Mouse (Mus musculus): Measurements from ENCODE around the gene Habp2. TPM values are rescaled to one million over a fixed set of nuclear protein-coding genes. Genes with fewer than 3 reads are reported as not detected.

The Habp2 gene
- polyA plus RNA-seq, 1 experiment from 2014 or later: 1.7 TPM

DNA sequence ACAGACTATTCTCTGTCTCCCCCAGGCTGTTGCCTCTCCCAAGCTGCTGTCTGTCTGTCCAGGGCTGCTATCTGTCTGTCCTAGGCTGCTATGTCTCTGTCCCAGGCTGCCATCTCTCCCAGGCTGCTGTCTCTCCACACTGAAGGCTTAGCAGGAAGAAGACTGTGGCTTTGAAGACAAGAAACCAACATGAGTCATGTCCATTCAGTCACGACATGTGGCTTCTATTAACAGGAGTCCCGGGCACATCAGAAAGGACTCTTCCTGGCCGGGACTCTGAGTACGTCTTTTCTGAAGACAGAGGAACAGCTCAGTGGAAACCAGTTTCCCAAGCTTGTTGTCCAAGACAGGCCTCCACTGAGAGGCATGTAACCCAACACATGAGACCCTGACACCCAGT, 1.7 kb upstream of the Habp2 start:
- no peak overlapping the region for H3K9ac ChIP-seq (ENCODE audit: low read length)
- 57% methylated on average over 4 of the region's 4 CpGs for WGBS
- H3K27ac ChIP-seq (replicated peaks in 1 of 2; ENCODE audit: control insufficient read depth in 1 of 2, insufficient read depth in 1 of 2, low read depth in 2 of 2, low read length in 2 of 2): no peak overlapping the region
- no peak overlapping the region for H3K4me2 ChIP-seq (ENCODE audit: low read length)
- H3K9me3 ChIP-seq (ENCODE audit: control insufficient read depth, low read length): no peaks in the 10 kb centered on the region
- no peak for ATAC-seq (ENCODE audit: insufficient number of reproducible peaks, insufficient read depth, low FRiP score, low read depth)
- peaks cover 0 to 4% of the 10 kb centered on the region in 2 experiments; a peak in 1 of 4 replicates for H3K4me1 ChIP-seq (ENCODE audit: control insufficient read depth in 2 of 2, insufficient read depth in 2 of 2, low read length in 2 of 2)
- no peaks in the 10 kb centered on the region for H3K27me3 ChIP-seq (ENCODE audit: control insufficient read depth, insufficient read depth, low read length)
- no peak overlapping the region for H3K4me3 ChIP-seq (ENCODE audit: control insufficient read depth in 1 of 2, insufficient read depth in 1 of 2, low read depth in 1 of 2, low read length in 2 of 2)
- no peaks in the 10 kb centered on the region for H3K36me3 ChIP-seq (ENCODE audit: control insufficient read depth, insufficient read depth, low read length)

DNA sequence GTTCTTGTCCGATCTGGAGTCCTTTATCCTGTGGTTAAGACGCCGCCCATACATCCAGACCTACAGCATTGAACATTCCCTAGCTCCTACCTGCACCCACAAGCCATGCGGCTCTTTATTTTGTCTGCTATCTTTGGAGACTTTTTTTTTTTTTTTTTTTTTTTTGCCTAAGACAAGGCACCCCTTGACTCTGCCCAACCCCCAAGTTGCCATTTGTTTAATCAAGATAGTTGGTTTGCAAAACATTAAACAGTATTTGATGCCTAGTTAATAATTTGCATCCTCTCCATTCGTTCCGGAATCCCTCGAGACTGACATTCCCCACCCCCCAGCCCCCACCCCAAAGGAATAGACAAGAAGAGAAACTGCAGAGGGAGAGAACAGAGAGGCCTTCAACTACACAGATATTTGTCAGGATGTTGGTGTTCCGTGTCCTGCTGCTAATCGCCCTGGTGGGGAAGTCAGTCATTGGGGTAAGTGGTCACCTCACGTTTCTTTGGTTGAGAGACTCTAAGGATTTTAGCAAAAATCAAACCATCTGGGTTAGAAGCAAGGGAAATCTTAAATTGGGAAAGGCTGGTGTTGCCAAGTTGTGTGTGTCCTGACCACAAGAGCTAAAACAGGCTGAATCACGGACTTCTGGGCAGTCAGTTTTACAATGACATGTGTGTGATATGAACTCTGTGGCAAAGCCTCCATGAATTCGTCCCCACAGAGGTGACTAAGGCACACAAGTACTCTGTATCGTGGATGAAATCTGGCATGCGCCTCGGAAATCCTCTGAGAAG, 837 bp downstream of the Habp2 start:
- Histone ChIP-seq H3K27ac (replicated peaks in 1 of 2; ENCODE audit: control insufficient read depth in 1 of 2, insufficient read depth in 1 of 2, low read depth in 2 of 2, low read length in 2 of 2) (no peak overlapping the region), H3K9me3 (ENCODE audit: control insufficient read depth, low read length) (no peaks in the 10 kb centered on the region), H3K27me3 (ENCODE audit: control insufficient read depth, insufficient read depth, low read length) (no peaks in the 10 kb centered on the region), H3K36me3 (ENCODE audit: control insufficient read depth, insufficient read depth, low read length) (no peaks in the 10 kb centered on the region), H3K4me3 (ENCODE audit: control insufficient read depth in 1 of 2, insufficient read depth in 1 of 2, low read depth in 1 of 2, low read length in 2 of 2) (no peak overlapping the region), H3K9ac (ENCODE audit: low read length) (no peak overlapping the region), H3K4me2 (ENCODE audit: low read length) (no peak overlapping the region), H3K4me1 (ENCODE audit: control insufficient read depth in 2 of 2, insufficient read depth in 2 of 2, low read length in 2 of 2) (peaks cover 0 to 5% of the 10 kb centered on the region in 2 experiments; a peak in 1 of 4 replicates)
- WGBS: 77% methylated on average over 15 of the region's 15 CpGs
- no peak for ATAC-seq (ENCODE audit: insufficient number of reproducible peaks, insufficient read depth, low FRiP score, low read depth)

DNA sequence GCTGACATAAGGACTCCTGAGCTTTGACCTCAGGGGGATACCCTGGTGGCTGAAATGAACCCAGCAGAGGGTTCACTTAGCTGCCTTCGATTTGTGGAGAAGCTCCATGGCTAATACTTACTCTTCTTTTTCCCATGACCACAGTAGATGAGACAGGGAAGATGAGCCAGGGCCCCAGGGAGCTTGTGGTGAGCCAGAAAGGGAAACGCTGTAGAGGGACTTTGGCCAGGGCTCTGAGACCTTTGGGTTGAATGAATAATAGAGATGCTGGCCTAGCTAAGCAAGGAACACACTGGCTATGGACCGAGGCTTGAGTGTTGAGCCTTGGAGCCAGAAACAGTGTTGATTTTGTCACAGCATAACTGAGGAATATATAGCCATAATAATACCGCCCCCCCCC, 1.5 kb downstream of the Habp2 start:
- no peak overlapping the region for H3K9ac ChIP-seq (ENCODE audit: low read length)
- H3K27me3 ChIP-seq (ENCODE audit: control insufficient read depth, insufficient read depth, low read length): no peaks in the 10 kb centered on the region
- H3K4me1 ChIP-seq (ENCODE audit: control insufficient read depth in 2 of 2, insufficient read depth in 2 of 2, low read length in 2 of 2): peaks cover 0 to 5% of the 10 kb centered on the region in 2 experiments; a peak in 1 of 4 replicates
- no peak for ATAC-seq (ENCODE audit: insufficient number of reproducible peaks, insufficient read depth, low FRiP score, low read depth)
- no peak overlapping the region for H3K4me3 ChIP-seq (ENCODE audit: control insufficient read depth in 1 of 2, insufficient read depth in 1 of 2, low read depth in 1 of 2, low read length in 2 of 2)
- no peak overlapping the region for H3K27ac ChIP-seq (replicated peaks in 1 of 2; ENCODE audit: control insufficient read depth in 1 of 2, insufficient read depth in 1 of 2, low read depth in 2 of 2, low read length in 2 of 2)
- WGBS: 80% methylated on average over 4 of the region's 4 CpGs
- H3K4me2 ChIP-seq (ENCODE audit: low read length): no peak overlapping the region
- no peaks in the 10 kb centered on the region for H3K9me3 ChIP-seq (ENCODE audit: control insufficient read depth, low read length)
- no peaks in the 10 kb centered on the region for H3K36me3 ChIP-seq (ENCODE audit: control insufficient read depth, insufficient read depth, low read length)

DNA sequence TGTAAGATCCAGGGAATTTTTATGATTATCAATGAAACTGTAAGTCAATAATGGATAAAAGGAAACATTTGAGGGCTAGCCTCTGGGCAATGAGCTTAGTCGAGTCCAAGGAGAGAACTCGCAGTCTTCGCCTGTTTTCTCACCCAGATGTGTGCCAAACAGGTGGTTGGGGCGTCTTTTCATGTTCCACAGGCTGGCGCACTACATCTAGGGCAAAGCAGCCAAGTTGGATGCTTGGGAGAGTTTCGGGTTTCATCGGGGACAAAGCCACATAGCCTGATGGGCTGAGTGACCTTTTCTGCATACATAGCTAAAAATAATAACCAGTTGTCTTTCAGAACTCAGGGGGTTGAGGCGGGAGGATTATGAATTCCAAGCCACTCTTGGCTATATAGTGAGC, 2.7 kb downstream of the Habp2 start:
- Histone ChIP-seq H3K9ac (ENCODE audit: low read length) (no peak overlapping the region), H3K27ac (replicated peaks in 1 of 2; ENCODE audit: control insufficient read depth in 1 of 2, insufficient read depth in 1 of 2, low read depth in 2 of 2, low read length in 2 of 2) (no peak overlapping the region), H3K4me3 (ENCODE audit: control insufficient read depth in 1 of 2, insufficient read depth in 1 of 2, low read depth in 1 of 2, low read length in 2 of 2) (no peak overlapping the region), H3K9me3 (ENCODE audit: control insufficient read depth, low read length) (no peaks in the 10 kb centered on the region), H3K4me1 (ENCODE audit: control insufficient read depth in 2 of 2, insufficient read depth in 2 of 2, low read length in 2 of 2) (peaks cover 0 to 5% of the 10 kb centered on the region in 2 experiments; a peak in 1 of 4 replicates), H3K4me2 (ENCODE audit: low read length) (no peak overlapping the region), H3K27me3 (ENCODE audit: control insufficient read depth, insufficient read depth, low read length) (no peaks in the 10 kb centered on the region), H3K36me3 (ENCODE audit: control insufficient read depth, insufficient read depth, low read length) (no peaks in the 10 kb centered on the region)
- 87% methylated on average over 8 of the region's 8 CpGs for WGBS
- ATAC-seq (ENCODE audit: insufficient number of reproducible peaks, insufficient read depth, low FRiP score, low read depth): no peak

DNA sequence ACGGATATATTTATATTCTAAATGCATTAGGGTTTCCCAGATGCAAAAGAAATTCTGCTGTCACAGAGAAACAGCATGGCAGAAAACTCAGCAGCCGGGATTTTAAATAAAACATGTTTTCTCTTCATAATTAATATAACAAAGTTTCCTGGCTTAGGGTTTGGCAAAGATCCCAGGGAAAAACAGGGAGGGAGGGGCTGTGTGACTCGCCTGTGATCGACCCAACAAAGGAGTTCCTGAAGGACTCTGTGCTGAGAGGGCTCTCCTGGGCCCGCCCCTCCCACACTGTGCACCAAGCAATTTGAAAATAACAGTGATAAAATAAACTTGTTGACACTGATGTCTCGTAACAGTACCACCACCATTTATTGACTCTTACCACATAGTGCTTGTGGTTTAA, 5.0 kb downstream of the Habp2 start:
- Histone ChIP-seq H3K4me2 (ENCODE audit: low read length) (no peak overlapping the region), H3K9me3 (ENCODE audit: control insufficient read depth, low read length) (no peaks in the 10 kb centered on the region), H3K27me3 (ENCODE audit: control insufficient read depth, insufficient read depth, low read length) (no peaks in the 10 kb centered on the region), H3K4me1 (ENCODE audit: control insufficient read depth in 2 of 2, insufficient read depth in 2 of 2, low read length in 2 of 2) (peaks cover 3 to 7% of the 10 kb centered on the region in 2 experiments; a peak in 1 of 4 replicates), H3K36me3 (ENCODE audit: control insufficient read depth, insufficient read depth, low read length) (no peaks in the 10 kb centered on the region), H3K4me3 (ENCODE audit: control insufficient read depth in 1 of 2, insufficient read depth in 1 of 2, low read depth in 1 of 2, low read length in 2 of 2) (no peak overlapping the region), H3K9ac (ENCODE audit: low read length) (no peak overlapping the region), H3K27ac (replicated peaks in 1 of 2; ENCODE audit: control insufficient read depth in 1 of 2, insufficient read depth in 1 of 2, low read depth in 2 of 2, low read length in 2 of 2) (no peak overlapping the region)
- ATAC-seq (ENCODE audit: insufficient number of reproducible peaks, insufficient read depth, low FRiP score, low read depth): no peak
- 47% methylated on average over 6 of the region's 6 CpGs for WGBS

DNA sequence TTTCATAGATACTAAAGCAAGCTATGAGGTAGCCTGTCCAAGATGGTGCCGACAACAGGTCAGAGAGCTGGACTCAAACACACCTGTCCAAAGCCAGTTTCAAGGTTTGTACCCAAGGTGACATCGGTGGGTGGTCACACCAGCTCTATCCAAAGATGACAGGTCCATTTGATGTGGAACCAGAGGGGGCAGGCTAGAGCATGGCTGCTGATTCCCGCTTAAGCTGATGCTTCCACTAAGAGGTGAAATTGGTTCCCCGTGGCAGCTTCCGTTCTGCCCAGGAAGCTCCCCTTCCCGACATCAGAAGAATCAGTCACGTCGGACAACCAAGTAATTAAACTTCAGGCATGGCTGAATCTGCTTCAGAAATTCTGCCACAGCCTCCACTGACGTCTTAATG, 5.4 kb downstream of the Habp2 start:
- Histone ChIP-seq H3K4me2 (ENCODE audit: low read length) (no peak overlapping the region), H3K27ac (replicated peaks in 1 of 2; ENCODE audit: control insufficient read depth in 1 of 2, insufficient read depth in 1 of 2, low read depth in 2 of 2, low read length in 2 of 2) (no peak overlapping the region), H3K9ac (ENCODE audit: low read length) (no peak overlapping the region), H3K4me3 (ENCODE audit: control insufficient read depth in 1 of 2, insufficient read depth in 1 of 2, low read depth in 1 of 2, low read length in 2 of 2) (no peak overlapping the region), H3K9me3 (ENCODE audit: control insufficient read depth, low read length) (no peaks in the 10 kb centered on the region), H3K4me1 (ENCODE audit: control insufficient read depth in 2 of 2, insufficient read depth in 2 of 2, low read length in 2 of 2) (peaks cover 3 to 5% of the 10 kb centered on the region in 2 experiments; a peak in 1 of 4 replicates), H3K36me3 (ENCODE audit: control insufficient read depth, insufficient read depth, low read length) (no peaks in the 10 kb centered on the region), H3K27me3 (ENCODE audit: control insufficient read depth, insufficient read depth, low read length) (no peaks in the 10 kb centered on the region)
- ATAC-seq (ENCODE audit: insufficient number of reproducible peaks, insufficient read depth, low FRiP score, low read depth): no peak; the same call in 1 of the 2 replicates
- WGBS: 64% methylated on average over 9 of the region's 9 CpGs

DNA sequence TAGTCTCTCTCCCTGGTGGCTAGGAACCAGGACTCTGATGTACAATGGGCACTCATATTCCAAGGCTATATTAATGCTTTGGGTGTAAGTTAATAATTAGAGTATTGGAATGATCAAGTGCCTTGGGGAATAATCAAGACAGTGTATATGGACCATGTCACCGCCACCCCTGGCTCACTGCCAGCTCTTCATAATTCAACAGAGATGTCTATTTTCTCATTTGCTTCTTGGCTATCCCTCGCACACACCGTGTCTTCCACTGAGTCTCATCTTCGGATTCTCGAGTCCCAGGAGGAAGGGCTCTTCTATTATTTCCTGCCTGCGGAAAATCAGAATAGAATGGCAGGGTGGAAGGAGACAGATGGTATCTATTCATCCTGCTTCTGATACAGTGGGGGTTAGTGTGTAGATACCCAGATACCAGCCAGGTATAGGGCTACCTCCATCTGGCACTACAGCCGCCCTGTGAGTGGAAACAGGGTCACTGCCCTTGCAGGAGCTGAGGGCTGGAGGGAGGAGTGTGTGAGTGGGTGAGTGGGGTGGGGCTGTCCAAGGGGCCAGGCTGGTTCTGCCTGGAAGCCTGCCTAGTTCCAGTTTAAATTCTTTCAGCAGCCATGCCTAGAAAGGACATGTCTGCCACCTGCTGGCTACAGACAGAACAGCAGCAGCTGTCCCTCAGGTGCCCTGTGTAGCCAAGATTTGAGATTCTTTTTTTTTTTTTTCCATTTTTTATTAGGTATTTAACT, 7.9 kb downstream of the Habp2 start:
- Histone ChIP-seq H3K4me2 (ENCODE audit: low read length) (no peak overlapping the region), H3K36me3 (ENCODE audit: control insufficient read depth, insufficient read depth, low read length) (no peaks in the 10 kb centered on the region), H3K4me3 (ENCODE audit: control insufficient read depth in 1 of 2, insufficient read depth in 1 of 2, low read depth in 1 of 2, low read length in 2 of 2) (no peak overlapping the region), H3K27ac (replicated peaks in 1 of 2; ENCODE audit: control insufficient read depth in 1 of 2, insufficient read depth in 1 of 2, low read depth in 2 of 2, low read length in 2 of 2) (no peak overlapping the region), H3K4me1 (ENCODE audit: control insufficient read depth in 2 of 2, insufficient read depth in 2 of 2, low read length in 2 of 2) (peaks cover 3 to 5% of the 10 kb centered on the region in 2 experiments; a peak in 1 of 4 replicates), H3K27me3 (ENCODE audit: control insufficient read depth, insufficient read depth, low read length) (no peaks in the 10 kb centered on the region), H3K9me3 (ENCODE audit: control insufficient read depth, low read length) (no peaks in the 10 kb centered on the region), H3K9ac (ENCODE audit: low read length) (no peak overlapping the region)
- WGBS: 65% methylated on average over 7 of the region's 7 CpGs
- ATAC-seq (ENCODE audit: insufficient number of reproducible peaks, insufficient read depth, low FRiP score, low read depth): peak; percentile 55; the same call in 1 of the 2 replicates

Data from heart, embryonic 14.5 days (tissue).